In genomic region chrX:151813656-151814055, GRCm38 (mm10) we compare ENCODE assay signal across 25 mouse cellular contexts.
"Had no signal": no experiment of that assay in that cellular context is flagged by ENCODE, and none has a peak within 500 bp of the region (broad histone marks: within the 10 kb centered on the region; RNA-seq: fewer than 3 reads in every experiment).

No protein-coding gene starts in this region.

- H3K4me3 ChIP-seq: hindbrain, embryonic 10.5 days; hindbrain, embryonic 13.5 days; hindbrain, embryonic 15.5 days; kidney, embryonic 15.5 days; left cerebral cortex, adult 2 months; limb, embryonic 10.5 days; limb, embryonic 12.5 days; liver, embryonic 13.5 days had no signal

- H3K9ac ChIP-seq: hindbrain, embryonic 13.5 days; hindbrain, embryonic 15.5 days; kidney, embryonic 15.5 days; limb, embryonic 12.5 days; liver, embryonic 13.5 days had no signal

- H3K4me1 ChIP-seq: hindbrain, embryonic 10.5 days; hindbrain, embryonic 13.5 days; hindbrain, embryonic 15.5 days; kidney, embryonic 15.5 days; limb, embryonic 10.5 days; limb, embryonic 12.5 days; liver, embryonic 13.5 days had no signal

- H3K27me3 ChIP-seq: liver, embryonic 13.5 days had no signal

- ATAC-seq: hindbrain, postnatal 0 days; intestine, embryonic 16.5 days had no signal

- H3K4me2 ChIP-seq: heart, embryonic 11.5 days; hindbrain, embryonic 13.5 days; hindbrain, embryonic 15.5 days; kidney, embryonic 15.5 days; limb, embryonic 12.5 days; liver, embryonic 11.5 days; liver, embryonic 13.5 days had no signal

- H3K27ac ChIP-seq: hindbrain, embryonic 10.5 days; hindbrain, embryonic 13.5 days; hindbrain, embryonic 15.5 days; hindbrain, postnatal 0 days; kidney, embryonic 15.5 days; kidney, postnatal 0 days; left cerebral cortex, adult 2 months; limb, embryonic 10.5 days; limb, embryonic 12.5 days; liver, embryonic 13.5 days had no signal

- H3K9me3 ChIP-seq: hindbrain, embryonic 10.5 days; hindbrain, embryonic 13.5 days; hindbrain, embryonic 15.5 days; kidney, embryonic 15.5 days; limb, embryonic 10.5 days; limb, embryonic 12.5 days; liver, embryonic 13.5 days had no signal

- DNase-seq: gastrocnemius, postnatal 14 days; gastrocnemius, postnatal 36 days; heart, adult 18-20 months; heart, postnatal 10 days; heart, postnatal 4 days; kidney, adult 11 months; kidney, adult 2 months; kidney, adult 9 months; kidney, postnatal 14 days; kidney, postnatal 36 days; layer of hippocampus, adult 9-11 months; liver; liver, embryonic 13.5 days had no signal

- H3K36me3 ChIP-seq: hindbrain, embryonic 13.5 days; hindbrain, embryonic 15.5 days had no signal
